Mouse (Mus musculus): ENCODE results near the gene Pdap1. TPM values are rescaled to one million over a fixed set of nuclear protein-coding genes. Genes with fewer than 3 reads are reported as not detected.

The Pdap1 gene
- polyA plus RNA-seq (2021; fragmentation: Nextera tagmentation), result 64.7 and 65.6 TPM in 2 replicates
- long read RNA-seq, experiment 1, partial matches to known transcripts, result 69 of 76 reads
- long read RNA-seq, experiment 1, other reads (novel, unspliced or antisense), result 3 of 76 reads
- long read RNA-seq, experiment 2, transcript Pdap1-201 (6 exons, 2,353 nt), result major isoform, 5 of 19 reads
- long read RNA-seq, experiment 2, partial matches to known transcripts, result 12 of 19 reads
- long read RNA-seq, experiment 2, other reads (novel, unspliced or antisense), result 2 of 19 reads

DNA sequence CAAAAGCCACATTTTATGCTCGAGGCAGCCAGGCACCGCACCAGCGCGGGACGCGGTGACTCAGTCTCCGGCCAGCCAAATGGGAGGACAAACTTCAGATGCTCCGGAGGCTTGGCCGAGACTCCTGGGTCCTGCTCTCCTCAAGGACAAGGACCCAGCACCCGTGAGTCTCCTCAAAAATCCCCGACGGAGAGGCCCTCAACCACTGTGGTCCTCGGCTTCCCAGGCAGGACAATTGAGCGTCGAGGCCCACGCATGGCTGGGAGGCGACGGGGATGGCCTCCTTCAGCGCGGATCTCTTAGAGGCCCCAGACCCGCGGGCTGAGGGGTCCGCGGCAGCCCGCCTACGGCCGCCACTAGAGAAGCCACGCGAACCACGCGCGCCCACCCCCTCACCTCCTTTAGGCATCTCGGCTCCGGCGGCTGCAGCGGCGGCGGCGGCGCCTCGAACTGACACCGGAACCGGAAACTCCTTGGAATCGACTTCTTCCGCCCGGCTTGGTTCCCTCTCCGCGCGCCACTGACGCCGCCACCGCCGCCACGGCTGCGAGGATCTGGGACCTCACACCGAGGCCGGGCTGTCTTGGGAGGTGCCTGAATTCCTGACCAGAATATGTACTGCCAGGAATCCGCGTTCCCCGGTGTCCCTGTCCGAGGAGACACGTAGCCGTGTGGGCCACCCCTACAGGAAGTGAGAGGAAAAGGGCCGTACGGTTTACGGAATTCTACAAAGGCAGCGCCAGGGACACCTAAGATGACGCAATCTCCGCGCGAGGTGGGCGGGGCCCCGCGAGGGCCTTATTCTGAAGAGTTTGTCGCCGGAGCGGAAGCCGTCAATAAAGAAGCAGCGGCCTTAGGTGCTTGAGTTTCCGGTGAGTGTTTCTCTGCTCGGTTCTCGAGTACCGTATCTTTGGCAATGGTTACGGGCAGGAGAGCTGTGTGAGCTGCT lies at the start of gene Pdap1, which contains the start of gene Bud31:
Gene Pdap1, minus strand, starts transcription at position 668 of the 949 bp plus-strand sequence.
Gene Bud31, plus strand, starts transcription at position 792 of the 949 bp plus-strand sequence.

DNA sequence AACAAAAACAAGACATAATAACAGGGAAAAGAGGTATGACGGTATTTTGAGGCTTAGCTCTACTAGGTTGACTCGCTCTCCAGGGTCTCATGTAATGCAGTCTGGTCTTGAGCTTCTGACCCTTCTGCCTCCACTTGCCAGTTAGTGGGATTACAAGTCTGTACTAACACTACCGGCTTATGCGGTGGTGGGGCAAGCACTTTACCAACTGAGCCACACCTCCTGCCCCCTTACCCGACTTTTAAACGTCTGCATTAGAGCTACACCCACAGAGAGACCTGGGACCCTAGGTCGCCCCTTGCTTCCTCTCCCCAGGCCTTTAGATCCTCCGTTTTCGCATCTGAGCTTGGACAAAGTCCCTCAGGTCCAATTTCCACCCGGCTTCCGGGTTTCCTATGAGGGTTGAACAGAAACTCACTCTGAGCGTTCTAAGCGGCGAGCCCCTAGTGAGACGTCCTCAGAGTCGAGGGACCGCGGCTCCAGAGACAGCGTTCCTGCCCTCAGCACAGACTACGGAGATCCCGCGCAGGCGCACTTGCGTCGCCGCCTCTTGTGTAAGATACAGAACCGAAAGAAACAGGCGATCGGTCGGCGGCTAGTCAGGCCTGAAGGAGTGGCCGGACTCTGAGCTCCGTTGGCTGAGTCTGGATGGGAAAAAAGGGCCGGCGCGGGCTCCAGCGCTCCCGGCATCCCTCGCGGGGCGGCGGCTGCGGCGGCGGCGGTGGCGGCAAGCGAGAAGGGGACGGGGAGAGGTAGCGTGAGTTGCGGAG lies 26.7 kb upstream of the Pdap1 start, which contains the start of the genes Ptcd1 and Cpsf4:
Gene Ptcd1, minus strand, starts transcription at position 573 of the 770 bp plus-strand sequence.
Gene Cpsf4, plus strand, starts transcription at position 678 of the 770 bp plus-strand sequence.

DNA sequence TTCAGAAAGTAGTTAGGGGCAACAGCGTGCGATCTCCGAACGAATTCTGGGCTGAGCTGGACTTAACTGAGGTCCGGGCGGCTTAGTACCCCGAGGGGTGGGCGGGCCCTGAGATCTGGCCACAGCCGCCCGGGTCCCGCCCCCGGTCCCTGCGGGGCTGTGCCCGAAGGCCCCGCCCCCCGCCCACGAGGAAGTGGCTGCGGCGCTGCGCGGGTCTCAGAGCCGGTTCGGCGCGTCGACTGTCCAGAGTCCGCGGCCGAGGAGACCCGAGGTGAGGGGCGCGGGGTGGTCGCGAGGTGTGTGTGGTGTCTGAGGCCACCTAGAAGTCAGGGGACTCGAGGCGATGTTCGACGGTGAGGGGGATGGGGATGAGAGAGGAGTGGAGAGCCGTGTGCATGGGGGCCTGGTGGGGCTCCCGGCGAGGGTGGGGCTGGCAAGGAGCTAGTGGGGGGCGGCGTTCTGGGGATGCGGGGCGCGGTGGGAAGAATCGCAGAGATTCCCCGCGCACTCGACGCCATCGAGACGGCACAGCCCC lies 25.9 kb downstream of the Pdap1 start, which contains the start of gene Arpc1b:
Gene Arpc1b, plus strand, starts transcription at position 145 of the 535 bp plus-strand sequence.

DNA sequence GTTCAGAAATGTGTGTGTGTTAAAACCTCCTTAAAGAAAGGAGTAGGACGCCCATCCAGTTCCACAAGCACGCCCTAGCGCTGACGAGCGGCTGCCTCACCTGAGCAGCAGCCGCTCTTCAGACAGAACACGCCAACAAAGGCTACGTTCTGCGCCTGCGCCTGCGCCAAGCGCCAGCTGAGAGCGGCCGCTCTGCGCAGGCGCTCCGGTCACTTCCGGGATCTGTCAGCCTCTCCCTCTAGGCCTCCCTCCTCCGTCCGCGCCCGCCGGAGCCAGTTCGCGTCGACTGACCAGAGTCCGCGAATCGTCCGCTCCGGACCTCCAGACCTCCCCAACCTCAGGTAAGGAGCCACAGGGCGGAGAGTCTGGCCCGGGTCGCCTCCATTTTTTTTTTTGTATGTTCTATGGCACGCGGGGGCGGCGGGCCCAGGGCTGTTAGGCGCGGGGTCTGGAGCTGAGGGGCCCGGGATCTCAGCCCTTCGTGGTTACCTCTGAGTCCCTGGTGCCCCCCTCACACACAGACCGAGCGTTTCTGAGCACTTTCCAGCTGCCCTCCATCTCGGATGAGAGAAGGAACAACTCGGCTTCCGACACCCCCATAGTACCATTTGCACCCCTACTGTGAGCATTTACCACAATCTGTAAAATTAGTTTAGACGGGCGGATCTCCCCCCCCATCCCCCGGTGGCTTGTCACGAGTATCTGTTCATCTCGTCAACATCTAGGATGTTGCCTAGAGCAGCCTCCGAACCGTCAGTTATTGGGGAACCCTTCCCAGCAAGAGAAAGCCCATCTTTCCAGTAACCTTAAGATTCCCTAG lies 56.2 kb downstream of the Pdap1 start, which contains the start of the genes Arpc1a and Kpna7:
Gene Arpc1a, plus strand, starts transcription at position 199 of the 820 bp plus-strand sequence.
Gene Kpna7, minus strand, starts transcription at position 399 of the 820 bp plus-strand sequence.

Other genes starting within 250 kb of the Pdap1 start
- 2.0 and 2.4 TPM in 2 replicates for gene Smurf1, start 174.4 kb downstream of the Pdap1 start, polyA plus RNA-seq (2021; fragmentation: Nextera tagmentation)
- not detected in 2 replicates for gene Gm4871, start 107.5 kb downstream of the Pdap1 start, polyA plus RNA-seq (2021; fragmentation: Nextera tagmentation)
- not detected in 2 replicates for gene 1700018F24Rik, start 97.2 kb downstream of the Pdap1 start, polyA plus RNA-seq (2021; fragmentation: Nextera tagmentation)
- 370 and 401 TPM in 2 replicates for gene Arpc1a, start 56.4 kb downstream of the Pdap1 start, polyA plus RNA-seq (2021; fragmentation: Nextera tagmentation)
- not detected in 2 replicates for gene Kpna7, start 56.2 kb downstream of the Pdap1 start, polyA plus RNA-seq (2021; fragmentation: Nextera tagmentation)
- 53.5 and 59.1 TPM in 2 replicates for gene Arpc1b, start 26.0 kb downstream of the Pdap1 start, polyA plus RNA-seq (2021; fragmentation: Nextera tagmentation)
- gene Bud31, start 124 bp upstream of the Pdap1 start, polyA plus RNA-seq (2021; fragmentation: Nextera tagmentation), result 105 and 112 TPM in 2 replicates
- 14.1 and 16.0 TPM in 2 replicates for gene Ptcd1, start 26.9 kb upstream of the Pdap1 start, polyA plus RNA-seq (2021; fragmentation: Nextera tagmentation)
- gene Cpsf4, start 27.0 kb upstream of the Pdap1 start, polyA plus RNA-seq (2021; fragmentation: Nextera tagmentation), result 4.2 and 5.7 TPM in 2 replicates
- 1,254 and 1,419 TPM in 2 replicates for gene Atp5j2, start 51.8 kb upstream of the Pdap1 start, polyA plus RNA-seq (2021; fragmentation: Nextera tagmentation)
- gene Zkscan14, start 61.6 kb upstream of the Pdap1 start, polyA plus RNA-seq (2021; fragmentation: Nextera tagmentation), result 8.9 and 9.7 TPM in 2 replicates
- gene Zkscan5, start 64.3 kb upstream of the Pdap1 start, polyA plus RNA-seq (2021; fragmentation: Nextera tagmentation), result 6.0 and 6.5 TPM in 2 replicates
- gene Zfp655, start 91.5 kb upstream of the Pdap1 start, polyA plus RNA-seq (2021; fragmentation: Nextera tagmentation), result 17.7 and 18.9 TPM in 2 replicates
- gene Zscan25, start 140.3 kb upstream of the Pdap1 start, polyA plus RNA-seq (2021; fragmentation: Nextera tagmentation), result 1.1 TPM in 2 replicates
- not detected in 2 replicates for gene Cyp3a57, start 205.0 kb upstream of the Pdap1 start, polyA plus RNA-seq (2021; fragmentation: Nextera tagmentation)